In the genomic region with DNA sequence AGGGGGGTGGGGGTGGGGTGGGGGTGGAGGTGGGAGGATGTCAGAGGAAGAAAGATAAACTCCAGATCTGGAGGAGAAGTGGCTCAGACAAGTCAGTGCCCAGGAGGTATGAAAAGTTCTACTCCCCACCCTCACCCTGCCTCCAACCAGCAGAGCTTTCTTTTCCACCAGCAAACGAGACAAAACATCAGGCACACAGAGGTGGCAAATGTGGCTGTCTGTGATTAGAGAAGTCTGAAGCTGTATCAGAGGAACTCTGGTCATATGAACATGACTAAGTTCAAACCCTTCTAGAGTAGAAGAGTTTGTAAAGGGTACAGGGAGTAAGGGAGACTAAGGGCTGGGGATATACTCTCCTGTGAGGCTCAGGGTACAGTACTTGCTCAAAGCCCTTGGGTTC, we compare ENCODE assay signal across 17 mouse cellular contexts.
"Had no signal": no experiment of that assay in that cellular context is flagged by ENCODE, and none has a peak within 500 bp of the region (broad histone marks: within the 10 kb centered on the region; RNA-seq: fewer than 3 reads in every experiment).

No protein-coding gene starts in this region.

- ATAC-seq: midbrain, embryonic 16.5 days had no signal

- H3K9me3 ChIP-seq: midbrain, embryonic 10.5 days; midbrain, embryonic 12.5 days; neural tube, embryonic 13.5 days; neural tube, embryonic 15.5 days; stomach, embryonic 15.5 days had no signal

- H3K9ac ChIP-seq: lung, embryonic 14.5 days; midbrain, embryonic 12.5 days; neural tube, embryonic 13.5 days; neural tube, embryonic 15.5 days; stomach, embryonic 15.5 days had no signal

- H3K4me2 ChIP-seq: lung, embryonic 14.5 days; midbrain, embryonic 12.5 days; neural tube, embryonic 13.5 days; neural tube, embryonic 15.5 days; stomach, embryonic 15.5 days had no signal

- H3K27me3 ChIP-seq: neural tube, embryonic 15.5 days; stomach, embryonic 15.5 days had no signal

- DNase-seq: lung, adult 18-20 months; lung, embryonic 14.5 days; lung, postnatal 10 days; lung, postnatal 4 days; midbrain, embryonic 14.5 days; right cerebral cortex, postnatal 14 days; thymus, adult 2 months; thymus, postnatal 25 days; thymus, postnatal 4 days had no signal

- H3K27ac ChIP-seq: midbrain, embryonic 10.5 days; midbrain, embryonic 12.5 days; neural tube, embryonic 13.5 days; neural tube, embryonic 15.5 days; stomach, embryonic 15.5 days; stomach, postnatal 0 days had no signal

- H3K4me1 ChIP-seq: stomach, embryonic 15.5 days had no signal

- H3K4me3 ChIP-seq: midbrain, embryonic 10.5 days; midbrain, embryonic 12.5 days; myocyte; neural tube, embryonic 13.5 days; neural tube, embryonic 15.5 days; stomach, embryonic 15.5 days had no signal

- H3K36me3 ChIP-seq: midbrain, embryonic 10.5 days; midbrain, embryonic 12.5 days; neural tube, embryonic 13.5 days; neural tube, embryonic 15.5 days; stomach, embryonic 15.5 days had no signal
